10 mouse cellular contexts compared by ENCODE assay signal in the genomic region with DNA sequence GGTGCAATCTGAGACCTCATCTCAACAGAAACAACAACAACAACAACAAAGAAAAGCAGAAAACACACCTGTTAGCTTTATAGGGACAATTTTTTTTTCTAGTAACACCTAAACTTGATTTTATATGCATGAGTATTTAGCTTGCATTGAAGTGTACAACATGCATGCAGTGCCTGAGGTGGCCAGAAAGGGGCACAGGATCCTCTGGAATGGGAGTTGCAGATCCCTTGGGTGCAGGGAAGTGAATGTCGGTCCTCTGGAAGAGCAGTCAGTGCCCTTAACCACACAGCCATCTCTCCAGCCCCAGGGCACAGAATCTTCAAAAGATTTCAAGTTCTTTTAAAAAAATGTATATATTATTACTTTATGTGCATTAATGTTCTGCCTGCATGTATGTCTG. TPM values are rescaled to one million over a fixed set of nuclear protein-coding genes. Genes with fewer than 3 reads are reported as not detected.
DNase-seq lines count a peak whose midpoint lies in the region; ATAC-seq lines count a peak whose summit lies in the region.
"Had no signal": no experiment of that assay in that cellular context is flagged by ENCODE, and none has a peak within 500 bp of the region (broad histone marks: within the 10 kb centered on the region; RNA-seq: fewer than 3 reads in every experiment).

No protein-coding gene starts in this region.

- H3K4me1 ChIP-seq in midbrain, embryonic 10.5 days: peaks cover 37% of the 10 kb centered on the region
- H3K4me1 ChIP-seq in midbrain, embryonic 16.5 days (ENCODE audit: control insufficient read depth, insufficient read depth, low read length): peaks cover 16% of the 10 kb centered on the region
- H3K4me1 ChIP-seq in embryonic facial prominence, embryonic 15.5 days: peaks cover 27% of the 10 kb centered on the region
- H3K4me1 ChIP-seq in limb, embryonic 11.5 days (ENCODE audit: control insufficient read depth, insufficient read depth, low read length): peaks cover 9% of the 10 kb centered on the region; the same call in 1 of the 2 replicates
- H3K4me1 ChIP-seq in stomach, embryonic 15.5 days: peaks cover 22% of the 10 kb centered on the region

- H3K4me3 ChIP-seq in midbrain, embryonic 10.5 days: peak overlapping the region; percentile 66
- no peak overlapping the region for H3K4me3 ChIP-seq in midbrain, embryonic 16.5 days (ENCODE audit: low read depth, low read length)
- H3K4me3 ChIP-seq in embryonic facial prominence, embryonic 15.5 days (replicated peaks): peak overlapping the region; percentile 69
- peak overlapping the region; percentile 51 for H3K4me3 ChIP-seq in limb, embryonic 11.5 days (ENCODE audit: low read depth, low read length)
- peak overlapping the region; percentile 67 for H3K4me3 ChIP-seq in stomach, embryonic 15.5 days (replicated peaks)

- peaks cover 42% of the 10 kb centered on the region for H3K36me3 ChIP-seq in midbrain, embryonic 10.5 days
- no peaks in the 10 kb centered on the region for H3K36me3 ChIP-seq in midbrain, embryonic 16.5 days (ENCODE audit: control insufficient read depth, insufficient read depth, low read length)
- H3K36me3 ChIP-seq in embryonic facial prominence, embryonic 15.5 days: peaks cover 12% of the 10 kb centered on the region; the same call in 1 of the 2 replicates
- peaks cover 8% of the 10 kb centered on the region; the same call in 1 of the 2 replicates for H3K36me3 ChIP-seq in limb, embryonic 11.5 days (ENCODE audit: control insufficient read depth, insufficient read depth, low read length)
- peaks cover 14% of the 10 kb centered on the region for H3K36me3 ChIP-seq in stomach, embryonic 15.5 days

- no peak overlapping the region for H3K9ac ChIP-seq in midbrain, embryonic 16.5 days (ENCODE audit: low read depth, low read length)
- peak overlapping the region; percentile 26; the same call in 1 of the 2 replicates for H3K9ac ChIP-seq in embryonic facial prominence, embryonic 15.5 days
- H3K9ac ChIP-seq in limb, embryonic 11.5 days (ENCODE audit: low read length): no peak overlapping the region
- no peak overlapping the region for H3K9ac ChIP-seq in stomach, embryonic 15.5 days

- H3K4me2 ChIP-seq in midbrain, embryonic 16.5 days (ENCODE audit: low read length): no peak overlapping the region
- peak overlapping the region; percentile 86 for H3K4me2 ChIP-seq in embryonic facial prominence, embryonic 15.5 days (replicated peaks)
- peak overlapping the region; percentile 44 for H3K4me2 ChIP-seq in limb, embryonic 11.5 days (ENCODE audit: low read depth, severe bottlenecking)
- H3K4me2 ChIP-seq in stomach, embryonic 15.5 days: peak overlapping the region; percentile 72

- no peaks in the 10 kb centered on the region for H3K27me3 ChIP-seq in midbrain, embryonic 10.5 days (ENCODE audit: low read depth, poor library complexity, severe bottlenecking)
- H3K27me3 ChIP-seq in midbrain, embryonic 16.5 days (ENCODE audit: control insufficient read depth, insufficient read depth, low read depth, low read length): no peaks in the 10 kb centered on the region
- no peaks in the 10 kb centered on the region for H3K27me3 ChIP-seq in embryonic facial prominence, embryonic 15.5 days
- H3K27me3 ChIP-seq in limb, embryonic 11.5 days (ENCODE audit: control insufficient read depth, insufficient read depth, low read length): no peaks in the 10 kb centered on the region
- no peaks in the 10 kb centered on the region for H3K27me3 ChIP-seq in stomach, embryonic 15.5 days (replicated peaks)

- no peak for ATAC-seq in midbrain, embryonic 16.5 days
- ATAC-seq in embryonic facial prominence, embryonic 15.5 days (ENCODE audit: insufficient number of reproducible peaks, low FRiP score, low TSS enrichment, low read depth): no peak
- ATAC-seq in limb, embryonic 11.5 days (ENCODE audit: insufficient number of reproducible peaks, low FRiP score, low TSS enrichment, low read depth): no peak
- no peak for ATAC-seq in stomach, embryonic 15.5 days (ENCODE audit: insufficient read depth, low FRiP score, low read depth)

- H3K9me3 ChIP-seq in midbrain, embryonic 10.5 days (replicated peaks): no peaks in the 10 kb centered on the region
- H3K9me3 ChIP-seq in midbrain, embryonic 16.5 days (replicated peaks; ENCODE audit: control insufficient read depth, low read length, poor library complexity, severe bottlenecking): no peaks in the 10 kb centered on the region
- H3K9me3 ChIP-seq in embryonic facial prominence, embryonic 15.5 days (replicated peaks): no peaks in the 10 kb centered on the region
- no peaks in the 10 kb centered on the region for H3K9me3 ChIP-seq in limb, embryonic 11.5 days (ENCODE audit: control insufficient read depth, low read length)
- no peaks in the 10 kb centered on the region for H3K9me3 ChIP-seq in stomach, embryonic 15.5 days

- WGBS in midbrain, embryonic 10.5 days: 47% methylated on average over 1 of the region's 1 CpGs
- WGBS in midbrain, embryonic 16.5 days: 41% methylated on average over 1 of the region's 1 CpGs
- WGBS in embryonic facial prominence, embryonic 15.5 days: 13% methylated on average over 1 of the region's 1 CpGs
- WGBS in limb, embryonic 11.5 days: 62% methylated on average over 1 of the region's 1 CpGs
- WGBS in stomach, embryonic 15.5 days: 23% methylated on average over 1 of the region's 1 CpGs

- no peak overlapping the region for H3K27ac ChIP-seq in midbrain, embryonic 10.5 days (replicated peaks)
- no peak overlapping the region for H3K27ac ChIP-seq in midbrain, embryonic 16.5 days (ENCODE audit: low read length)
- H3K27ac ChIP-seq in embryonic facial prominence, embryonic 15.5 days (replicated peaks): no peak overlapping the region
- no peak overlapping the region for H3K27ac ChIP-seq in limb, embryonic 11.5 days (replicated peaks; ENCODE audit: low read depth, low read length)
- no peak overlapping the region for H3K27ac ChIP-seq in stomach, embryonic 15.5 days

- DNase-seq in midbrain, embryonic 10.5 days (ENCODE audit: low spot score): no peak
- no peak for DNase-seq in limb, embryonic 11.5 days (ENCODE audit: low spot score)
- DNase-seq in adrenal gland, postnatal 4 days (ENCODE audit: low spot score in 2 of 2): no peak
- no peak for DNase-seq in frontal cortex, postnatal 36 days (ENCODE audit: low spot score in 2 of 2)
- no peak for DNase-seq in cerebellum, adult 8-10 months
- DNase-seq: gastrocnemius, postnatal 14 days had no signal

RNA-seq across cellular contexts. Expression of gene Pola2, which starts 1.4 kb away (rescaled TPM):
- polyA plus RNA-seq in midbrain, embryonic 10.5 days (2016; fragmentation: Nextera tagmentation; extraction: Ambion mirVana): 97.3 and 110 TPM in 2 replicates
- 19.4 and 22.4 TPM in 2 replicates for polyA plus RNA-seq in midbrain, embryonic 16.5 days (2015; fragmentation: Nextera tagmentation; extraction: Ambion mirVana)
- 59.6 and 65.4 TPM in 2 replicates for polyA plus RNA-seq in embryonic facial prominence, embryonic 15.5 days (2015; fragmentation: Nextera tagmentation; extraction: Ambion mirVana)
- 109 and 111 TPM in 2 replicates for polyA plus RNA-seq in limb, embryonic 11.5 days (2014; fragmentation: Nextera tagmentation; extraction: Ambion mirVana)
- polyA plus RNA-seq in stomach, embryonic 15.5 days (2015; fragmentation: Nextera tagmentation; extraction: Ambion mirVana): 60.9 and 64.2 TPM in 2 replicates
- total RNA-seq in adrenal gland, postnatal 4 days (2021): 10 to 100 TPM; 35.0 to 37.9 TPM

RNA-seq across cellular contexts. Expression of gene Slc22a20, which starts 23.3 kb away (rescaled TPM):
- not detected in 2 replicates for polyA plus RNA-seq in midbrain, embryonic 10.5 days (2016; fragmentation: Nextera tagmentation; extraction: Ambion mirVana)
- polyA plus RNA-seq in midbrain, embryonic 16.5 days (2015; fragmentation: Nextera tagmentation; extraction: Ambion mirVana): not detected in 2 replicates
- not detected in 2 replicates for polyA plus RNA-seq in embryonic facial prominence, embryonic 15.5 days (2015; fragmentation: Nextera tagmentation; extraction: Ambion mirVana)
- not detected in 2 replicates for polyA plus RNA-seq in limb, embryonic 11.5 days (2014; fragmentation: Nextera tagmentation; extraction: Ambion mirVana)
- not detected in 2 replicates for polyA plus RNA-seq in stomach, embryonic 15.5 days (2015; fragmentation: Nextera tagmentation; extraction: Ambion mirVana)
- not detected for total RNA-seq in adrenal gland, postnatal 4 days (2021)
- total RNA-seq: gastrocnemius, postnatal 14 days had no signal
- polyA plus RNA-seq: brain, embryonic 14.5 days had no signal

RNA-seq across cellular contexts. Expression of gene Cdc42ep2, which starts 38.0 kb away (rescaled TPM):
- polyA plus RNA-seq in midbrain, embryonic 10.5 days (2016; fragmentation: Nextera tagmentation; extraction: Ambion mirVana): 1.8 and 2.2 TPM in 2 replicates
- 16.0 and 20.4 TPM in 2 replicates for polyA plus RNA-seq in midbrain, embryonic 16.5 days (2015; fragmentation: Nextera tagmentation; extraction: Ambion mirVana)
- polyA plus RNA-seq in embryonic facial prominence, embryonic 15.5 days (2015; fragmentation: Nextera tagmentation; extraction: Ambion mirVana): 11.0 TPM in 2 replicates
- polyA plus RNA-seq in limb, embryonic 11.5 days (2014; fragmentation: Nextera tagmentation; extraction: Ambion mirVana): 1.5 and 2.2 TPM in 2 replicates
- 9.6 and 11.0 TPM in 2 replicates for polyA plus RNA-seq in stomach, embryonic 15.5 days (2015; fragmentation: Nextera tagmentation; extraction: Ambion mirVana)
- total RNA-seq in adrenal gland, postnatal 4 days (2021): 10 to 100 TPM; 11.4 TPM

RNA-seq across cellular contexts. Expression of gene Dpf2, which starts 49.8 kb away (rescaled TPM):
- polyA plus RNA-seq in midbrain, embryonic 10.5 days (2016; fragmentation: Nextera tagmentation; extraction: Ambion mirVana): 242 and 245 TPM in 2 replicates
- polyA plus RNA-seq in midbrain, embryonic 16.5 days (2015; fragmentation: Nextera tagmentation; extraction: Ambion mirVana): 105 and 121 TPM in 2 replicates
- polyA plus RNA-seq in embryonic facial prominence, embryonic 15.5 days (2015; fragmentation: Nextera tagmentation; extraction: Ambion mirVana): 144 and 167 TPM in 2 replicates
- polyA plus RNA-seq in limb, embryonic 11.5 days (2014; fragmentation: Nextera tagmentation; extraction: Ambion mirVana): 209 and 218 TPM in 2 replicates
- polyA plus RNA-seq in stomach, embryonic 15.5 days (2015; fragmentation: Nextera tagmentation; extraction: Ambion mirVana): 98.7 and 118 TPM in 2 replicates
- total RNA-seq in adrenal gland, postnatal 4 days (2021): 100 to 1,000 TPM; 158 to 169 TPM

RNA-seq across cellular contexts. Expression of gene Capn1, which starts 53.0 kb away (rescaled TPM):
- polyA plus RNA-seq in midbrain, embryonic 10.5 days (2016; fragmentation: Nextera tagmentation; extraction: Ambion mirVana): 4.1 and 4.3 TPM in 2 replicates
- polyA plus RNA-seq in midbrain, embryonic 16.5 days (2015; fragmentation: Nextera tagmentation; extraction: Ambion mirVana): 3.0 and 3.2 TPM in 2 replicates
- polyA plus RNA-seq in embryonic facial prominence, embryonic 15.5 days (2015; fragmentation: Nextera tagmentation; extraction: Ambion mirVana): 22.1 and 22.4 TPM in 2 replicates
- 3.6 and 4.5 TPM in 2 replicates for polyA plus RNA-seq in limb, embryonic 11.5 days (2014; fragmentation: Nextera tagmentation; extraction: Ambion mirVana)
- 15.2 and 16.4 TPM in 2 replicates for polyA plus RNA-seq in stomach, embryonic 15.5 days (2015; fragmentation: Nextera tagmentation; extraction: Ambion mirVana)
- total RNA-seq in adrenal gland, postnatal 4 days (2021): 10 to 100 TPM; 28.5 to 43.9 TPM
